Mouse (Mus musculus) adrenal gland, adult (tissue): Measurements from ENCODE around the gene Shd.
A peak's percentile ranks its signal among the peaks of the same experiment; 100 is the strongest.

Experiments
- DNase-seq, 2 experiments: peaks; one replicate each; pipeline ENCODE4 v3.0.0; 2022 to 2023; ENCODE audit warnings: low spot score in 1 of 2; ENCODE audit not compliant: inconsistent age in 2 of 2

Shd gene

GRCm38 (mm10) chr17:56006956-56007355 lies 36.7 kb downstream of the Shd start:
- DNase-seq, result peak in 1 of 2 experiments; percentile 35

- DNase-seq, result peak in 1 of 2 experiments; percentile 32
Observed at GRCm38 (mm10) chr17:56007444-56008355, 37.4 kb downstream of the Shd start.

- peak; percentile 95 to 98 for DNase-seq
Observed at GRCm38 (mm10) chr17:56008356-56009087, 38.3 kb downstream of the Shd start.

GRCm38 (mm10) chr17:56009088-56009961 lies 39.1 kb downstream of the Shd start:
- DNase-seq, result peak; percentile 96 to 98

- peak in 1 of 2 experiments; percentile 62 for DNase-seq
Observed at GRCm38 (mm10) chr17:56009962-56010240, 39.6 kb downstream of the Shd start.

GRCm38 (mm10) chr17:56010255-56010654 lies 40.0 kb downstream of the Shd start:
- no peak for DNase-seq

GRCm38 (mm10) chr17:56010681-56011080 lies 40.4 kb downstream of the Shd start:
- peak; percentile 82 to 94 for DNase-seq

GRCm38 (mm10) chr17:56011441-56011840 lies 41.2 kb downstream of the Shd start:
- no peak for DNase-seq

GRCm38 (mm10) chr17:56015293-56015692 lies 45.0 kb downstream of the Shd start:
- DNase-seq, result no peak

- peak; percentile 41 to 65 for DNase-seq
Observed at GRCm38 (mm10) chr17:56016382-56016781, 46.1 kb downstream of the Shd start.

GRCm38 (mm10) chr17:56016793-56017785 lies 46.8 kb downstream of the Shd start:
- DNase-seq, result peak in 1 of 2 experiments; percentile 49

GRCm38 (mm10) chr17:56017848-56018247 lies 47.6 kb downstream of the Shd start:
- no peak for DNase-seq

GRCm38 (mm10) chr17:56018347-56019131 lies 48.3 kb downstream of the Shd start:
- peak; percentile 60 to 78 for DNase-seq

GRCm38 (mm10) chr17:56020400-56021084 lies 50.3 kb downstream of the Shd start:
- peak in 1 of 2 experiments; percentile 47 for DNase-seq

GRCm38 (mm10) chr17:56021161-56021910 lies 51.1 kb downstream of the Shd start:
- DNase-seq, result peak in 1 of 2 experiments; percentile 38

- peak; percentile 33 to 54 for DNase-seq
Observed at GRCm38 (mm10) chr17:56022131-56022988, 52.1 kb downstream of the Shd start.

- peak in 1 of 2 experiments; percentile 78 for DNase-seq
Observed at GRCm38 (mm10) chr17:56022989-56023290, 52.7 kb downstream of the Shd start.
